ENCODE assay signal across 11 mouse cellular contexts in the genomic region with DNA sequence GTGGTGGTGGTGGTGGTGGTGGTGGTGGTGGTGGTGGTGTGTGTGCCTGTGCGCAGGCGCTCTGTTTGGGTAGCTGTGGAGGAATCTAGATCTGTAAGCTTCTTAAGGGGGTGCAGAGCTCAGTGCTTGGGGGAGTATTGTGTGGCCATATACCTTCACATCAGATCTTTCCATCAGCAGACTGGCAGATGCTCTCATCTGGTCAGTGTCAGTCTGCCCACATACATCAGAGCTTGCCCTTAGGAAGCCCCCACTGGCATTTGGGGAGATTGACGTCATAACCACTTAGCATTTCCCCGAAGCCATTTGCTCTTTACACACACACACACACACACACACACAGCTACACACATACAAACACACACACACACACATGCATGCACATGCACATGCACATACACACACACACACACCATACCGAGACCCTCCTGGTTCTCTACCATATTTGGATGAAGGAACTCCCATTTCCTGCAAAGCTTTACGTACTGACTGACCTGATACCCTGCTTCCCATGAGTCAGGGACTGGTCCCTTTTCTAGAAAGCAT. TPM values are rescaled to one million over a fixed set of nuclear protein-coding genes. Genes with fewer than 3 reads are reported as not detected.
DNase-seq lines count a peak whose midpoint lies in the region; ATAC-seq and TF ChIP-seq lines count a peak whose summit lies in the region.
"Had no signal": no experiment of that assay in that cellular context is flagged by ENCODE, and none has a peak within 500 bp of the region (broad histone marks: within the 10 kb centered on the region; RNA-seq: fewer than 3 reads in every experiment).

No protein-coding gene starts in this region.

- intact Hi-C loops in gastrocnemius, postnatal 14 days (cut with DNase I; ENCODE audit: low total_unique reads), result loop anchor here (10.0 kb wide), 1 partner anchor 95 kb away; no protein-coding TSS in a partner anchor

- 0 out of 2 replicates have a peak overlapping the region, but pooled peaks have one; percentile 18 for H3K4me2 ChIP-seq in forebrain, embryonic 11.5 days (ENCODE audit: low read depth, low read length, severe bottlenecking)
- no peak overlapping the region for H3K4me2 ChIP-seq in forebrain, embryonic 15.5 days (replicated peaks)
- peak overlapping the region; percentile 63 for H3K4me2 ChIP-seq in hindbrain, embryonic 12.5 days (replicated peaks)
- H3K4me2 ChIP-seq in neural tube, embryonic 13.5 days, result peak overlapping the region; percentile 29

- no peak for ATAC-seq in forebrain, embryonic 11.5 days (replicated peaks; ENCODE audit: low FRiP score)
- ATAC-seq in forebrain, embryonic 15.5 days (replicated peaks), result no peak
- no peak for ATAC-seq in hindbrain, embryonic 12.5 days (ENCODE audit: low FRiP score)
- no peak for ATAC-seq in neural tube, embryonic 13.5 days (ENCODE audit: low read depth)
- no peak for ATAC-seq in cerebellum, adult (ENCODE audit: insufficient number of reproducible peaks, low FRiP score, low TSS enrichment)

- no peak overlapping the region for H3K9ac ChIP-seq in forebrain, embryonic 11.5 days (ENCODE audit: low read length)
- H3K9ac ChIP-seq in forebrain, embryonic 15.5 days (replicated peaks), result no peak overlapping the region
- 0 out of 2 replicates have a peak overlapping the region, but pooled peaks have one; percentile 57 for H3K9ac ChIP-seq in hindbrain, embryonic 12.5 days
- H3K9ac ChIP-seq in neural tube, embryonic 13.5 days, result no peak overlapping the region

- DNase-seq in forebrain, embryonic 11.5 days (ENCODE audit: low spot score), result no peak
- DNase-seq in lung, adult 2 months, result no peak
- DNase-seq in lung, postnatal 4 days, result no peak
- no peak for DNase-seq in gastrocnemius, postnatal 14 days
- DNase-seq: lung, postnatal 14 days; thymus, postnatal 4 days had no signal

- no peaks in the 10 kb centered on the region for H3K36me3 ChIP-seq in forebrain, embryonic 11.5 days (ENCODE audit: control insufficient read depth, insufficient read depth, low read length)
- no peaks in the 10 kb centered on the region for H3K36me3 ChIP-seq in forebrain, embryonic 15.5 days
- H3K36me3 ChIP-seq in hindbrain, embryonic 12.5 days, result peaks cover 5% of the 10 kb centered on the region; the same call in 1 of the 2 replicates
- no peaks in the 10 kb centered on the region for H3K36me3 ChIP-seq in neural tube, embryonic 13.5 days

- H3K4me3 ChIP-seq in forebrain, embryonic 11.5 days (ENCODE audit: low read depth, low read length), result peak overlapping the region; percentile 34; the same call in 1 of the 2 replicates
- H3K4me3 ChIP-seq in forebrain, embryonic 15.5 days, result no peak overlapping the region
- peak overlapping the region; percentile 21 for H3K4me3 ChIP-seq in lung, adult 2 months (replicated peaks; ENCODE audit: extremely low read depth, low read depth, low read length)
- peak overlapping the region; percentile 44 for H3K4me3 ChIP-seq in hindbrain, embryonic 12.5 days
- peak overlapping the region; percentile 5; the same call in 1 of the 2 replicates for H3K4me3 ChIP-seq in neural tube, embryonic 13.5 days
- H3K4me3 ChIP-seq: layer of hippocampus, adult 2 months had no signal

- H3K9me3 ChIP-seq in forebrain, embryonic 11.5 days (ENCODE audit: control insufficient read depth, low read length), result peaks cover 2% of the 10 kb centered on the region; the same call in 1 of the 2 replicates
- no peaks in the 10 kb centered on the region for H3K9me3 ChIP-seq in forebrain, embryonic 15.5 days
- peaks cover under 1% of the 10 kb centered on the region; the same call in 1 of the 2 replicates for H3K9me3 ChIP-seq in hindbrain, embryonic 12.5 days (replicated peaks)
- H3K9me3 ChIP-seq in neural tube, embryonic 13.5 days, result 0 out of 2 replicates have a peak, but pooled peaks cover under 1% of the 10 kb centered on the region

- TF ChIP-seq POLR2A in lung, adult 2 months (IDR thresholded peaks at IDR 0.05; ENCODE audit: borderline replicate concordance, extremely low read depth, low read depth, low read length), result no peak

- H3K4me1 ChIP-seq in forebrain, embryonic 11.5 days (replicated peaks; ENCODE audit: control insufficient read depth, insufficient read depth, low read length), result peaks cover 11% of the 10 kb centered on the region; the same call in 1 of the 2 replicates
- H3K4me1 ChIP-seq in forebrain, embryonic 15.5 days, result peaks cover 18% of the 10 kb centered on the region
- H3K4me1 ChIP-seq in lung, adult 2 months (ENCODE audit: control insufficient read depth, insufficient read depth, low read length), result no peaks in the 10 kb centered on the region; the same call in 1 of the 2 replicates
- peaks cover 23% of the 10 kb centered on the region for H3K4me1 ChIP-seq in hindbrain, embryonic 12.5 days
- H3K4me1 ChIP-seq in neural tube, embryonic 13.5 days (replicated peaks), result peaks cover 20% of the 10 kb centered on the region

- no peak overlapping the region for H3K27ac ChIP-seq in forebrain, embryonic 11.5 days (ENCODE audit: low read depth, low read length)
- no peak overlapping the region for H3K27ac ChIP-seq in forebrain, embryonic 15.5 days (replicated peaks)
- peak overlapping the region; percentile 30; the same call in 1 of the 2 replicates for H3K27ac ChIP-seq in hindbrain, embryonic 12.5 days
- H3K27ac ChIP-seq in neural tube, embryonic 13.5 days (replicated peaks), result no peak overlapping the region
- H3K27ac ChIP-seq: layer of hippocampus, adult 2 months had no signal

- TF ChIP-seq CTCF in lung, adult 2 months (IDR thresholded peaks at IDR 0.05; ENCODE audit: insufficient read depth, low read length), result no peak

- 77% methylated on average over 6 of the region's 6 CpGs for whole genome bisulfite sequencing in forebrain, embryonic 11.5 days
- WGBS in forebrain, embryonic 15.5 days, result 86% methylated on average over 6 of the region's 6 CpGs
- WGBS in lung, adult 2 months, result 55% methylated on average over 6 of the region's 6 CpGs
- WGBS in hindbrain, embryonic 12.5 days, result 88% methylated on average over 6 of the region's 6 CpGs
- 79% methylated on average over 6 of the region's 6 CpGs for WGBS in neural tube, embryonic 13.5 days

- H3K27me3 ChIP-seq in forebrain, embryonic 11.5 days (ENCODE audit: control insufficient read depth, insufficient read depth, low read length), result no peaks in the 10 kb centered on the region
- H3K27me3 ChIP-seq in forebrain, embryonic 15.5 days, result no peaks in the 10 kb centered on the region
- peaks cover 27% of the 10 kb centered on the region for H3K27me3 ChIP-seq in hindbrain, embryonic 12.5 days
- H3K27me3 ChIP-seq in neural tube, embryonic 13.5 days, result peaks cover 29% of the 10 kb centered on the region

RNA-seq across cellular contexts. Expression of gene S1pr3, which starts 1.6 kb away (rescaled TPM):
- 47.2 and 48.4 TPM in 2 replicates for polyA plus RNA-seq in forebrain, embryonic 11.5 days (2014; fragmentation: Nextera tagmentation; extraction: Ambion mirVana)
- 10.3 and 12.8 TPM in 2 replicates for polyA plus RNA-seq in forebrain, embryonic 15.5 days (2015; fragmentation: Nextera tagmentation; extraction: Ambion mirVana)
- 38.6 and 51.1 TPM in 2 replicates for polyA plus RNA-seq in lung, adult 2 months (2012; rRNA removed)
- polyA plus RNA-seq in hindbrain, embryonic 12.5 days (2016; fragmentation: Nextera tagmentation; extraction: Ambion mirVana), result 56.8 and 64.5 TPM in 2 replicates
- 12.0 and 15.3 TPM in 2 replicates for polyA plus RNA-seq in neural tube, embryonic 13.5 days (2015; fragmentation: Nextera tagmentation; extraction: Ambion mirVana)
- total RNA-seq in gastrocnemius, postnatal 14 days (2021), result 10 to 100 TPM in 1 of 2 experiments, 1 to 10 TPM in 1; 9.7 to 13.7 TPM
